Mouse (Mus musculus) midbrain, embryonic 11.5 days (tissue): ENCODE measurements around the gene Cyp2f2. TPM values are rescaled to one million over a fixed set of nuclear protein-coding genes. Genes with fewer than 3 reads are reported as not detected.

ENCODE experiments used
- ATAC-seq: fragments of 200-750 bp; cut with Nextera tagmentation; 2 replicates; pipeline ENCODE4 v1.8.0; 2017; ENCODE audit warnings: moderate TSS enrichment, moderate library complexity; ENCODE audit not compliant: low FRiP score
- DNase-seq: peaks from one replicate; pipeline ENCODE4 v3.0.0; 2015; ENCODE audit warnings: low spot score; ENCODE audit errors: missing footprints
- H3K27ac ChIP-seq: fragments of 300-500 bp; sonication (generic); 2 replicates; pipeline ENCODE4 v1.5.1; 2014; ENCODE audit warnings: low read depth, low read length
- H3K27me3 ChIP-seq: fragments of 300-500 bp; sonication (generic); 2 replicates; pipeline ENCODE4 v1.6.1; 2014; ENCODE audit warnings: mild to moderate bottlenecking, low read length, moderate library complexity, mixed read lengths; ENCODE audit not compliant: control insufficient read depth, insufficient read depth
- H3K36me3 ChIP-seq: fragments of 300-500 bp; sonication (generic); 2 replicates; pipeline ENCODE4 v1.6.1; 2014; ENCODE audit warnings: mild to moderate bottlenecking, low read length, moderate library complexity, mixed read lengths; ENCODE audit not compliant: control insufficient read depth, insufficient read depth
- H3K4me1 ChIP-seq: fragments of 300-500 bp; sonication (generic); 2 replicates; pipeline ENCODE4 v1.6.1; 2014; ENCODE audit warnings: low read length; ENCODE audit not compliant: control insufficient read depth, insufficient read depth
- H3K4me2 ChIP-seq: fragments of 300-500 bp; sonication (generic); 2 replicates; pipeline ENCODE4 v1.6.1; 2014; ENCODE audit warnings: mild to moderate bottlenecking, moderate library complexity
- H3K4me3 ChIP-seq: fragments of 300-500 bp; sonication (generic); 2 replicates; pipeline ENCODE4 v1.5.1; 2014; ENCODE audit warnings: low read depth, low read length
- H3K9ac ChIP-seq: fragments of 300-500 bp; sonication (generic); 2 replicates; pipeline ENCODE4 v1.6.1; 2014; ENCODE audit warnings: low read length
- H3K9me3 ChIP-seq: fragments of 300-500 bp; sonication (generic); 2 replicates; pipeline ENCODE4 v1.6.1; 2016; ENCODE audit warnings: low read length; ENCODE audit not compliant: control insufficient read depth
- WGBS: fragments of 180-500 bp; shearing (Covaris S2); extraction: QIAGEN DNeasy Blood & Tissue Kit; methylation state at CpG from one replicate; pipeline ENCODE4 v1.1.7; 2014; 5-methylcytosine and 5-hydroxymethylcytosine counted together
- polyA plus RNA-seq: library from polyadenylated mRNA; unstranded; fragments of >200 nt; fragmentation: Nextera tagmentation; extraction: Ambion mirVana; gene quantifications from 2 replicates; pipeline ENCODE4 v1.2.1, GENCODE M21; 2014

Gene Cyp2f2
- polyA plus RNA-seq, 1 experiment from 2014 or later: not detected

DNA sequence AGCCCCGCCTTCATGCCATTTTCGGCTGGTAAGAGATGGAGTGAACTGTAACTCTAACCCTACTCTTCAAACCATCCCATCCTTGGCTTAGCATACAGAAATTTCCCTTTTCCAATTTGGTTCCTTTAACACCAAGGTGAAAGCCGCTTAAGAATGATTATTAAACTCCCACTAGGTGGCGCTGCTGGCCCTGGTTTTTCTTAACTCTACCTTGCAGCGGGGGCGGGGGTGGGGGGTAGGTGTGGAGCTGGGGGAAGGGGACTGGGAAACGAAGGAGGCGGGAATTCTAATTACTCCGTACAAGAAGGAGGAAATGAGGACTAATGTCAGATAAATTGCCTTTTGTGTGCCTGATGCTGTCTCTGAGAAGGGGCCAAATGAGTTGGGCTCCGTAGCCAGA is 12.9 kb downstream of the Cyp2f2 start:
- Histone ChIP-seq H3K4me3 (no peak overlapping the region), H3K4me1 (no peaks in the 10 kb centered on the region), H3K9ac (no peak overlapping the region), H3K36me3 (no peaks in the 10 kb centered on the region), H3K9me3 (no peaks in the 10 kb centered on the region; the same call in none of the 2 replicates), H3K27me3 (no peaks in the 10 kb centered on the region), H3K4me2 (no peak overlapping the region), H3K27ac (no peak overlapping the region)
- peak; percentile 92 for DNase-seq
- 18% methylated on average over 10 of the region's 10 CpGs for WGBS
- ATAC-seq: no peak

DNA sequence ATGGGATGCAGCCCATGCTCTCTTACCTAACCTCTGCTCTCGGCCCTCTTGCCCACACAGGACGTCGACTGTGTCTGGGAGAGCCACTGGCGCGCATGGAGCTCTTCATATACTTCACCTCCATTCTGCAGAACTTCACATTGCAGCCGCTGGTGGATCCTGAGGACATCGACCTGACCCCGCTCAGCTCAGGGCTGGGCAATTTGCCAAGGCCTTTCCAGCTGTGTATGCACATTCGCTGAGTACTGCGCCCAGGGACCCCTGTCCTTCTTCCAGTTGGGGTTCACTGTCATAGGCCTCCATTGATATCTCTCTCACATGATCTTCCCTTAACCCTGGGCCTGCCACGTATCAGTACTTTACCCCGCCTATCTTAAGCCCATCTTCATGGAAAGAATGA is 13.4 kb downstream of the Cyp2f2 start:
- DNase-seq (no peak), ATAC-seq (no peak)
- Histone ChIP-seq H3K4me3 (no peak overlapping the region), H3K4me1 (no peaks in the 10 kb centered on the region), H3K27me3 (no peaks in the 10 kb centered on the region), H3K27ac (no peak overlapping the region), H3K9me3 (no peaks in the 10 kb centered on the region; the same call in none of the 2 replicates), H3K36me3 (no peaks in the 10 kb centered on the region), H3K4me2 (no peak overlapping the region), H3K9ac (no peak overlapping the region)
- WGBS: 84% methylated on average over 12 of the region's 12 CpGs

- 78% methylated on average over 4 of the region's 4 CpGs for WGBS
- Histone ChIP-seq H3K4me1 (no peaks in the 10 kb centered on the region), H3K27ac (no peak overlapping the region), H3K4me3 (no peak overlapping the region), H3K9me3 (no peaks in the 10 kb centered on the region; the same call in none of the 2 replicates), H3K36me3 (no peaks in the 10 kb centered on the region), H3K4me2 (no peak overlapping the region), H3K9ac (no peak overlapping the region), H3K27me3 (no peaks in the 10 kb centered on the region)
- ATAC-seq (no peak), DNase-seq (no peak)
Observed at GRCm38 (mm10) chr7:27133757-27134156, 14.0 kb downstream of the Cyp2f2 start.

- no peak for DNase-seq
- Histone ChIP-seq H3K4me3 (no peak overlapping the region), H3K27me3 (no peaks in the 10 kb centered on the region), H3K36me3 (no peaks in the 10 kb centered on the region), H3K9ac (no peak overlapping the region), H3K27ac (no peak overlapping the region), H3K9me3 (peaks cover 6% of the 10 kb centered on the region; the same call in 1 of the 2 replicates), H3K4me2 (no peak overlapping the region), H3K4me1 (no peaks in the 10 kb centered on the region)
- no peak for ATAC-seq
- WGBS: 64% methylated on average over 8 of the region's 8 CpGs
Observed at GRCm38 (mm10) chr7:27136410-27136996, 16.8 kb downstream of the Cyp2f2 start.

DNA sequence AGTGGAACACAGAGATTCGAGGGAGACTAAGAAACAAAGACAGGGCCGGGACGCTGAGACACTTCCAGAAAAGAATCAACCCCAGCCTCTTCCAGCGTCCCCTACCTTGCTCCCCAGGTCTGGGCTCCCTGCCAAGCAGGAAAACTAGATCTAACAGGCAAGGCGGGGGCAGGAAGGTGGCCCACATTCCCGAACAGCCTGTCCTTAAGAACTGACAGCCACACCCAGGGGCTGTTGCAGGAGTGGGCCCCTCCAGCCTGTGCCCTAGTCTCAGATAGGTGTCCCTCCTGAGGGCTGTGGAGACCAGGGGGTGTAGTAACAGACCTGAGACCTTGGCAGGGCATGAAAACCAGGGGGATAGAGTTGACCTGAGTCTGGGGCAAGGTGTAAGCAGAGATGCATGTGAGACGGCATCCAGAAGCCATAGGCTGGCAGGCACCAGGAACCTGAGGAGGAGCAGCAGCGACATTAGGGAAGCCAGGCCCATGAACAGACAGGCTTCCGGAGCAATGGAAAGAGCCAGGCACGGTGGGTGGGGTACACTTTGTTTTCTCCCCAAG is 33.6 kb downstream of the Cyp2f2 start, which contains the start of gene Cyp2t4:
TSS of gene Cyp2t4 (plus strand) at position 510 of the 560 bp plus-strand sequence.
- Histone ChIP-seq H3K9me3 (no peaks in the 10 kb centered on the region), H3K27ac (no peak within 1 kb of the TSS), H3K4me3 (no peak within 1 kb of the TSS), H3K36me3 (peaks cover 2% of the 10 kb centered on the region; the same call in 1 of the 2 replicates), H3K27me3 (no peaks in the 10 kb centered on the region), H3K4me2 (no peak within 1 kb of the TSS), H3K9ac (no peak within 1 kb of the TSS), H3K4me1 (no peaks in the 10 kb centered on the region)
- DNase-seq (no peak), ATAC-seq (no peak)
- 74% methylated on average over 10 of the region's 10 CpGs for WGBS

GRCm38 (mm10) chr7:27156005-27156404 is 36.3 kb downstream of the Cyp2f2 start:
- no peak overlapping the region for H3K27ac ChIP-seq
- ATAC-seq (no peak), DNase-seq (no peak)
- no peak overlapping the region for H3K4me3 ChIP-seq
- H3K9ac ChIP-seq: no peak overlapping the region
- H3K4me1 ChIP-seq: no peaks in the 10 kb centered on the region
- peaks cover 13% of the 10 kb centered on the region for H3K36me3 ChIP-seq
- WGBS: 85% methylated on average over 13 of the region's 13 CpGs
- no peaks in the 10 kb centered on the region for H3K27me3 ChIP-seq
- H3K9me3 ChIP-seq: no peaks in the 10 kb centered on the region
- no peak overlapping the region for H3K4me2 ChIP-seq

GRCm38 (mm10) chr7:27158171-27158570 is 38.5 kb downstream of the Cyp2f2 start:
- H3K27ac ChIP-seq: no peak overlapping the region
- ATAC-seq (no peak), DNase-seq (no peak)
- no peaks in the 10 kb centered on the region for H3K27me3 ChIP-seq
- 96% methylated on average over 9 of the region's 9 CpGs for WGBS
- H3K9ac ChIP-seq: no peak overlapping the region
- H3K4me3 ChIP-seq: no peak overlapping the region
- H3K9me3 ChIP-seq: no peaks in the 10 kb centered on the region
- peaks cover 7% of the 10 kb centered on the region for H3K4me1 ChIP-seq
- peaks cover 13% of the 10 kb centered on the region for H3K36me3 ChIP-seq
- no peak overlapping the region for H3K4me2 ChIP-seq

DNA sequence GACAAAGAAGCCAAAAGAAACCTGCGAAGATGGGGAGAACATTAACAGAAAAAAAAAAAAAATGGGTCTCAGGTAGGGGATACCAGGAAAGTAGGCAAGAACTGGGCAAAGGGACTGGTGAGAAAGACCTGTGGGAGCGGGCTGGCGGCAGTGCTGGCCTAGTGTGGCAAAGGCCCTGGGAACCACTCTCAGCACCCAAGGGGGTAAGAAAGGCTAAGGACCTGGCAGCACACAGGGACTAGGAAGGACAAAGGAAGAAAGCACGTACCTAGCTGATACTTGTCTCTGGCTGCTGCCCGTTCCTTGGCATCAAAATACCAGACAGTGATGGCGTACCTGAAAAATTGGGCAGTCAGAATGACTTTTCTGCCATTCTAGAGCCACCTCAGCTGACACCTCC is 39.5 kb downstream of the Cyp2f2 start:
- no peak for DNase-seq
- 93% methylated on average over 6 of the region's 6 CpGs for whole genome bisulfite sequencing
- H3K4me2 ChIP-seq: no peak overlapping the region
- no peak for ATAC-seq
- H3K4me1 ChIP-seq: peaks cover 18% of the 10 kb centered on the region
- H3K9me3 ChIP-seq: no peaks in the 10 kb centered on the region
- peaks cover 13% of the 10 kb centered on the region for H3K36me3 ChIP-seq
- no peak overlapping the region for H3K4me3 ChIP-seq
- H3K27ac ChIP-seq: no peak overlapping the region
- H3K9ac ChIP-seq: no peak overlapping the region
- H3K27me3 ChIP-seq: no peaks in the 10 kb centered on the region

DNA sequence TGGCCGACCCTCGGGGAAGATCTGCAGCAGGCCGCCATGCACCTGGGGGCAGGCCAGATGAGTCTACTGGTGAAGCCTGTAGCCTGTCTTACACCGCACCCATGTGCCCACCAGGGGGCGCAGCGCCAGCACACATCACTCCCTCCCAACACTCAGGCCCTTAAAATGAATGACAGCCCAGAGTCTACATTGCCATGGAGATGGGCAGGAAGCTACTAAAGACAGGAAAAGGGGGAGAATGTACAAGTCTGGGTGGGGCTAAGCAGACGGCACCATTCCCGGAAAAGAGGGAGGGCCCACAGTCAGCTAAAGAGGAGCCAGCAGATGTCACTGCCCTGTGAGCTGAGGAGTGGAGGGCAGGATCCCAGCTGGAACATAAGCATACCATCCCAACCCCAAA is 40.2 kb downstream of the Cyp2f2 start:
- Histone ChIP-seq H3K4me3 (no peak overlapping the region), H3K9me3 (no peaks in the 10 kb centered on the region), H3K4me1 (peaks cover 24% of the 10 kb centered on the region), H3K27me3 (no peaks in the 10 kb centered on the region), H3K27ac (no peak overlapping the region), H3K9ac (no peak overlapping the region), H3K36me3 (peaks cover 17% of the 10 kb centered on the region), H3K4me2 (no peak overlapping the region)
- 20% methylated on average over 8 of the region's 8 CpGs for WGBS
- ATAC-seq: peak; percentile 94
- DNase-seq: peak; percentile 97
